Mouse (Mus musculus) C2C12 (cell line): ENCODE data around the gene 4930404N11Rik. TPM values are rescaled to one million over a fixed set of nuclear protein-coding genes. Genes with fewer than 3 reads are reported as not detected.

Experiments used
- H3K27me3 ChIP-seq: one replicate; pipeline ENCODE4 v1.6.1; 2011; ENCODE audit not compliant: control insufficient read depth, insufficient read depth, insufficient read length
- H3K36me3 ChIP-seq: one replicate; pipeline ENCODE4 v1.6.1; 2011; ENCODE audit not compliant: control insufficient read depth, insufficient read depth
- H3K4me3 ChIP-seq: one replicate; pipeline ENCODE4 v1.5.1; 2011; ENCODE audit warnings: mild to moderate bottlenecking, control low read depth; ENCODE audit not compliant: poor library complexity, insufficient read depth, severe bottlenecking
- H3K79me2 ChIP-seq: one replicate; pipeline ENCODE4 v1.6.1; 2011; ENCODE audit not compliant: control insufficient read depth, insufficient read depth
- H3K79me3 ChIP-seq: one replicate; pipeline ENCODE4 v1.6.1; 2011; ENCODE audit warnings: low read depth, control low read depth
- H3ac ChIP-seq: one replicate; pipeline ENCODE3; 2011; ENCODE audit warnings: low read depth; ENCODE audit not compliant: control insufficient read depth, insufficient read length
- CEBPB ChIP-seq: IDR thresholded peaks from one replicate; pipeline ENCODE4 v1.6.1; 2011; ENCODE audit warnings: low read depth, mild to moderate bottlenecking, control low read depth, moderate library complexity
- CTCF ChIP-seq: IDR thresholded peaks from one replicate; pipeline ENCODE4 v1.5.1; 2011; ENCODE audit not compliant: control insufficient read depth, insufficient read depth, insufficient read length
- FOSL1 ChIP-seq: IDR thresholded peaks from one replicate; pipeline ENCODE4 v1.8.0; 2011; ENCODE audit warnings: mild to moderate bottlenecking, low read length; ENCODE audit not compliant: poor library complexity, insufficient read depth, severe bottlenecking
- MAX ChIP-seq: IDR thresholded peaks from one replicate; pipeline ENCODE4 v1.6.1; 2011; ENCODE audit warnings: mild to moderate bottlenecking, control low read depth
- MYOD1 ChIP-seq: IDR thresholded peaks from one replicate; pipeline ENCODE4 v1.6.1; 2011; ENCODE audit warnings: low read depth; ENCODE audit not compliant: control insufficient read depth, insufficient read length
- MYOG ChIP-seq: IDR thresholded peaks from one replicate; pipeline ENCODE4 v1.6.1; 2011; ENCODE audit not compliant: control insufficient read depth, insufficient read length; ENCODE audit errors: extremely low read depth
- USF1 ChIP-seq: IDR thresholded peaks from one replicate; pipeline ENCODE4 v1.6.1; 2011; ENCODE audit warnings: low read depth, mild to moderate bottlenecking, control low read depth, moderate library complexity
- polyA plus RNA-seq: library from polyadenylated mRNA; unstranded; fragments of >200 nt; fragmentation: generic; extraction: Trizol; gene quantifications from one replicate; pipeline ENCODE4 v1.2.1, GENCODE M21; 2012; ENCODE audit warnings: missing spikeins

The 4930404N11Rik gene
- polyA plus RNA-seq, 1 experiment, result 0.51 TPM

DNA sequence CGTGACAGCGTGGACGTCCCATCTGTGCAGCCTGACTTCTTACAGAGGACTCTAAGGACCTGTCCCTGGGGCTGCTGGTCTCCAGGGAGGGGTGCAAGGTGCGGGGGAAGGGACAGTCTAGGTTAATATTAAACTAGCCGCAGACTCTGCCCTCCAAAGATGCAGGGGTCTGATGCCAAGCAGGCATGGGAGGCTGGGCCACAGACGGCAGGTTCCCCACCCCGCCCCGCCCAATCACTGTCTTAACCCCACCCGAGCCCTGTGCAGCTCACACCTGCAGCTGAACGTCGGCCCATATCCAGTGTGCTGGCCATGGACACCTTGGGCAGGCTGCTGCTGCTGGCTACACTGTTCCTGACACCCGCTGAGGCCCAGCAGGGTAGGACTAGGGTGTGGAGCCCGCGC, 27.2 kb upstream of the 4930404N11Rik start, which contains the start of gene Smim24:
TSS of gene Smim24 (plus strand) at position 271 of the 405 bp plus-strand sequence.
- TF ChIP-seq MYOD1 (no peak), FOSL1 (no peak), CEBPB (no peak)
- Histone ChIP-seq H3K4me3 (no peak within 1 kb of the TSS), H3K79me3 (no peaks in the 10 kb centered on the region), H3ac (no peak within 1 kb of the TSS), H3K27me3 (no peaks in the 10 kb centered on the region), H3K36me3 (peaks cover 35% of the 10 kb centered on the region), H3K79me2 (no peaks in the 10 kb centered on the region)

DNA sequence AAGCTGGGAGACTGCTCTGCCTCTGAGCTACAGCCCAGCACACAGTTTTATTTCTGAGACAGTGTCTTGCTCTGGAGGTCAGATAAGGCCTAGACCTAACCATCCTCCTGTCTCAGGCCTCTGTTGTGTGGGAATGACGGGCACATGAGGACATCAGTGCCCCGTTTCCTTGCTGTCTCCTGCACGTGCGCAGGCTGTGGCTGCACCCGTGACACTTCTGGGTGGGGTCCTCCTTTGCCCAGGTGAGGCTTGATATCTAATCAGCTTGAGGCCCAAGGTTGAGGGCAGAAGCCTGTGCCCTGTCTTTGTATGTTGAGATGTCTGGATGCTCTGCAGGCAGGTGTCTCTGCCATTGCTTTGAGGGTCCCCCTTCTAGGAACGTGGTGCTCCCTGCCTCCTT, 26.7 kb upstream of the 4930404N11Rik start:
- Histone ChIP-seq H3K79me2 (peaks cover 3% of the 10 kb centered on the region), H3K4me3 (no peak overlapping the region)
- no peak for TF ChIP-seq CEBPB
- no peak for TF ChIP-seq USF1
- TF ChIP-seq CTCF, result no peak
- TF ChIP-seq FOSL1, result no peak
- no peak for TF ChIP-seq MAX
- TF ChIP-seq MYOD1, result no peak
- TF ChIP-seq MYOG, result no peak

GRCm38 (mm10) chr10:81390678-81390965, 25.0 kb upstream of the 4930404N11Rik start:
- Histone ChIP-seq H3K79me2 (peaks cover 19% of the 10 kb centered on the region), H3K27me3 (no peaks in the 10 kb centered on the region), H3K36me3 (peaks cover 34% of the 10 kb centered on the region), H3ac (no peak overlapping the region), H3K4me3 (no peak overlapping the region), H3K79me3 (peaks cover 11% of the 10 kb centered on the region)
- no peak for TF ChIP-seq CEBPB
- TF ChIP-seq USF1, result no peak
- TF ChIP-seq MAX, result no peak
- no peak for TF ChIP-seq MYOG
- no peak for TF ChIP-seq MYOD1
- no peak for TF ChIP-seq FOSL1
- no peak for TF ChIP-seq CTCF

More for the DNA sequence above, 26.7 kb upstream of the 4930404N11Rik start:
- no peaks in the 10 kb centered on the region for H3K79me3 ChIP-seq
- H3ac ChIP-seq, result no peak overlapping the region
- H3K36me3 ChIP-seq, result peaks cover 35% of the 10 kb centered on the region
- H3K27me3 ChIP-seq, result no peaks in the 10 kb centered on the region

DNA sequence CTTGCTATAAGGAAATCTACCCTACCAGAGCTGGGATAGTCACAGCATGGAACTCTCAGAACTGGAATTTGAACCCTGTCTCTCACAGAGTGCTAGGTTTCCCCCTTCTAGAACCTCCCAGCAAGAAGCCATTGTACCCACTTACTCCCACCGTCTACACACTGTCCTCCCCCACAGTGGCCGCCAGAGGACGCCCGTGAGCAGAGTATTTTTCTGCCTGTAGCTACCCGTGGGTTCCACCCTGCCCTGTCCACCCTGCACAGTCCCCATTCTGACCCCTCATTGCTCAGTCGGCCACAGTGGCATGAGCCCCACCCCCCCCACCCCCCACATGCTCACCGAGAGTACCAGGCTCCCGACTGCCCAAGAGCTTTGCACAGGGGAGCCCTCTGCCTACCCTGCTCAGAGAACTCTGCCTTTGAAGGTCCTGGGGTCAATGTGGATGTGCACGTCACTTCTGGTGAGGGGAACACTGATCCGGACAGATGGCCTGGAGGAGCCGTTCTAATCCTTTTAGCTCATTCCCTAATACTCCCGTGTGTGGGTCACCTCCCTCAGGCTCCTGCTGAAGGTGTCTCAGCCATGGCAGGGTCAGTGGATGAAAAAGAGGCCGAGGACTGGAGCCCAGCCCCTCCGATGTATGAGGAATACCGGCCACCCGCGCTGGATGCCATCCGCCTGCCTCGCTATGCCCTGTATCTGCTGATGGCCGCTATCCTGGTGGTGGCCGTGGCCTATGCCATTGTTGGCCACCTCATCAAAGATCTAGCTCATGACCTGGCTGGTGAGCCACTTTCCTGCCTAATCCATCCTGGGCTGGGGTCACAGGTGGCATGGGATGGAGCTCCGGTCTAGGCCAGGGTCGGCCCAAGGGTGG, 24.4 kb upstream of the 4930404N11Rik start:
- Histone ChIP-seq H3K27me3 (no peaks in the 10 kb centered on the region), H3ac (no peak overlapping the region), H3K36me3 (peaks cover 34% of the 10 kb centered on the region), H3K4me3 (no peak overlapping the region), H3K79me2 (peaks cover 25% of the 10 kb centered on the region), H3K79me3 (peaks cover 17% of the 10 kb centered on the region)
- TF ChIP-seq CTCF, result peak; percentile 95
- no peak for TF ChIP-seq MYOD1

GRCm38 (mm10) chr10:81389373-81389772, 23.8 kb upstream of the 4930404N11Rik start:
- H3K27me3 ChIP-seq, result no peaks in the 10 kb centered on the region

GRCm38 (mm10) chr10:81388505-81389055, 23.0 kb upstream of the 4930404N11Rik start, which contains the start of gene Gm48552:
Gm48552 (plus strand) TSS chr10:81389005.
- H3K4me3 ChIP-seq, result no peak within 1 kb of the TSS
- peaks cover 34% of the 10 kb centered on the region for H3K36me3 ChIP-seq
- peaks cover 25% of the 10 kb centered on the region for H3K79me3 ChIP-seq
- TF ChIP-seq FOSL1, result no peak
- no peak for TF ChIP-seq USF1
- no peak for TF ChIP-seq CTCF
- TF ChIP-seq MYOD1, result no peak
- TF ChIP-seq MAX, result no peak
- TF ChIP-seq CEBPB, result no peak
- no peak for TF ChIP-seq MYOG
- H3K27me3 ChIP-seq, result no peaks in the 10 kb centered on the region
- H3K79me2 ChIP-seq, result peaks cover 33% of the 10 kb centered on the region
- no peak within 1 kb of the TSS for H3ac ChIP-seq

More at GRCm38 (mm10) chr10:81389373-81389772, 23.8 kb upstream of the 4930404N11Rik start:
- H3K36me3 ChIP-seq, result peaks cover 34% of the 10 kb centered on the region
- TF ChIP-seq USF1 (peak; percentile 54), MYOG (no peak), FOSL1 (no peak), MYOD1 (no peak), CEBPB (no peak), MAX (no peak), CTCF (no peak)
- H3K79me2 ChIP-seq, result peaks cover 32% of the 10 kb centered on the region
- no peak overlapping the region for H3ac ChIP-seq
- H3K79me3 ChIP-seq, result peaks cover 24% of the 10 kb centered on the region
- no peak overlapping the region for H3K4me3 ChIP-seq
